ENCODE assay signal across 8 mouse cellular contexts in the genomic region with DNA sequence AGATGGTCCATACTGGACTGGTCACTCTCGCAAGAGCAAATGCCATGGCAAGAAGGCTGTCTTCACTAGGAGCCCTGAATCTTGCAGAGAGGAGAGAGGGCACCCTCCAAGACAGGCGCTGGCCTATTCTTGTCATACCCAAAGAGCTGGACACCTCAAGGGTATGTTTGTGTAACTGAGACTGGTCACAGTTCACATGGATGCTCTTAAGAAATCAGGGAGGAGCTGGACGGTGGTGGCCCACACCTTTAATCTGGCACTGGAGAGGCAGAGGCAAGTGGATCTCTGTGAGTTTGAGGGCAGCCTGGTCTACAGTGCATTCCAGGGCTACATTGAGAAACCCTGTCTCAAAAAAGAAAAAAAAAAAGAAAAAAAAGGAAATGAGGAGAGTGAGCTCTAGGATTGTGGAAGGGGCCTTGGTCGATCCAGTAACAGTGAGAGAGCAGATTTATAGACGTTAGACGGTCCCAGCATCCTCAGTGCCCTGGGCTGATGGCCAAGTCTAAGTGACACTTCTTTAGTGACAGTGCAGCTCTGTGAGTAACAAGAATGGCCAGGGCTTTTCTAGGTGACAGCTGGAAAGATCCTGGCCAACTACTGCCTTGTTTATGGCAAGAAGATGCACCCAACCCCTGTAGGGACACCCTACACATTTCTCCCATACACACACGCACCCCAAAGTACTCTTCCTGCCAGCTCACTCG. TPM values are rescaled to one million over a fixed set of nuclear protein-coding genes. Genes with fewer than 3 reads are reported as not detected.
DNase-seq lines count a peak whose midpoint lies in the region; ATAC-seq and TF ChIP-seq lines count a peak whose summit lies in the region.

No protein-coding gene starts in this region.

- H3K4me1 ChIP-seq in lung, embryonic 15.5 days: peaks cover 53% of the 10 kb centered on the region
- peaks cover 2% of the 10 kb centered on the region; the same call in 1 of the 2 replicates for H3K4me1 ChIP-seq in cortical plate, adult 2 months (ENCODE audit: control insufficient read depth, insufficient read depth, low read length)
- H3K4me1 ChIP-seq in hindbrain, embryonic 15.5 days (replicated peaks): peaks cover 38% of the 10 kb centered on the region

- H3K79me2 ChIP-seq in macrophage (ENCODE audit: inconsistent target): peaks cover 56% of the 10 kb centered on the region

- 35% methylated on average over 8 of the region's 8 CpGs for WGBS in lung, embryonic 15.5 days
- WGBS in hindbrain, embryonic 15.5 days: 52% methylated on average over 8 of the region's 8 CpGs
- 40% methylated on average over 8 of the region's 8 CpGs for WGBS in macrophage (ENCODE audit: missing documents)

- no peak for TF ChIP-seq CTCF in cortical plate, adult 2 months (IDR thresholded peaks at IDR 0.05; ENCODE audit: extremely low read depth, insufficient read depth, low read length)

- H3K4me2 ChIP-seq in lung, embryonic 15.5 days: peak overlapping the region; percentile 89
- H3K4me2 ChIP-seq in hindbrain, embryonic 15.5 days: peak overlapping the region; percentile 62

- no peaks in the 10 kb centered on the region for H3K36me3 ChIP-seq in lung, embryonic 15.5 days
- no peaks in the 10 kb centered on the region for H3K36me3 ChIP-seq in hindbrain, embryonic 15.5 days
- H3K36me3 ChIP-seq in macrophage (ENCODE audit: inconsistent target): no peaks in the 10 kb centered on the region

- no peaks in the 10 kb centered on the region for H3K9me3 ChIP-seq in lung, embryonic 15.5 days
- H3K9me3 ChIP-seq in hindbrain, embryonic 15.5 days: no peaks in the 10 kb centered on the region

- peak overlapping the region; percentile 91 for H3K27ac ChIP-seq in lung, embryonic 15.5 days
- H3K27ac ChIP-seq in cortical plate, adult 2 months (ENCODE audit: insufficient read depth, low read length): no peak overlapping the region
- peak overlapping the region; percentile 85 for H3K27ac ChIP-seq in hindbrain, embryonic 15.5 days (replicated peaks)
- peak overlapping the region; percentile 33 for H3K27ac ChIP-seq in macrophage

- no peak for TF ChIP-seq POLR2A in cortical plate, adult 2 months (IDR thresholded peaks at IDR 0.05; ENCODE audit: extremely low read depth, insufficient read depth, low read length)

- DNase-seq in lung, postnatal 36 days: no peak
- DNase-seq in right cerebral cortex, postnatal 4 days: no peak
- no peak for DNase-seq in ovary, postnatal 14 days (ENCODE audit: low spot score)

- peak overlapping the region; percentile 89 for H3K9ac ChIP-seq in lung, embryonic 15.5 days
- peak overlapping the region; percentile 95 for H3K9ac ChIP-seq in hindbrain, embryonic 15.5 days

- H3K27me3 ChIP-seq in lung, embryonic 15.5 days: no peaks in the 10 kb centered on the region
- H3K27me3 ChIP-seq in hindbrain, embryonic 15.5 days: no peaks in the 10 kb centered on the region

- no peak for ATAC-seq in lung, embryonic 15.5 days (ENCODE audit: borderline replicate concordance, extremely low read depth, low FRiP score, low TSS enrichment)
- ATAC-seq in hindbrain, embryonic 15.5 days (ENCODE audit: low FRiP score, low read depth): no peak
- no peak for ATAC-seq in activated CD4-positive, CD25-positive, alpha-beta regulatory T cell, adult 4 months

- H3K4me3 ChIP-seq in lung, embryonic 15.5 days: peak overlapping the region; percentile 93
- H3K4me3 ChIP-seq in cortical plate, adult 2 months (ENCODE audit: insufficient read depth, low read length): peak overlapping the region; percentile 44
- H3K4me3 ChIP-seq in hindbrain, embryonic 15.5 days: peak overlapping the region; percentile 100
- H3K4me3 ChIP-seq in macrophage (ENCODE audit: inconsistent target): peak overlapping the region; percentile 49

RNA-seq across cellular contexts. Expression of a gene that starts 1.3 kb away (rescaled TPM):
- polyA plus RNA-seq in lung, embryonic 15.5 days (2015; fragmentation: Nextera tagmentation; extraction: Ambion mirVana): 139 and 155 TPM in 2 replicates
- polyA plus RNA-seq in cortical plate, adult 2 months (2012; rRNA removed): 48.4 and 57.0 TPM in 2 replicates
- polyA plus RNA-seq in hindbrain, embryonic 15.5 days (2015; fragmentation: Nextera tagmentation; extraction: Ambion mirVana): 116 and 144 TPM in 2 replicates
- 10 to 100 TPM; 12.0 to 63.5 (median 25.2) TPM for total RNA-seq in macrophage (2018; cell fraction: chromatin; rRNA removed)
- 100 to 1,000 TPM in 21 of 26 experiments, 10 to 100 TPM in 5; 77.6 to 133 (median 112) TPM for total RNA-seq in macrophage (2018; cell fraction: cytosol; rRNA removed)
- 10 to 100 TPM; 19.6 to 67.0 (median 35.6) TPM for total RNA-seq in macrophage (2018; cell fraction: nucleus; rRNA removed)
- polyA plus RNA-seq in macrophage (2018): 102 to 248 TPM (median 154 TPM) in 3 replicates
- polyA plus RNA-seq in activated CD4-positive, CD25-positive, alpha-beta regulatory T cell, adult 4 months (2017; shearing (Covaris generic)): 10 to 100 TPM; 55.9 to 73.9 TPM

RNA-seq across cellular contexts. Expression of a gene that starts 21.9 kb away (rescaled TPM):
- polyA plus RNA-seq in lung, embryonic 15.5 days (2015; fragmentation: Nextera tagmentation; extraction: Ambion mirVana): 139 and 140 TPM in 2 replicates
- polyA plus RNA-seq in cortical plate, adult 2 months (2012; rRNA removed): 66.3 and 66.6 TPM in 2 replicates
- 130 and 132 TPM in 2 replicates for polyA plus RNA-seq in hindbrain, embryonic 15.5 days (2015; fragmentation: Nextera tagmentation; extraction: Ambion mirVana)
- total RNA-seq in macrophage (2018; cell fraction: chromatin; rRNA removed): 100 to 1,000 TPM; 146 to 247 (median 200) TPM
- total RNA-seq in macrophage (2018; cell fraction: cytosol; rRNA removed): 100 to 1,000 TPM in 2 of 26 experiments, 10 to 100 TPM in 24; 75.1 to 105 (median 86.4) TPM
- total RNA-seq in macrophage (2018; cell fraction: nucleus; rRNA removed): 100 to 1,000 TPM; 107 to 217 (median 136) TPM
- polyA plus RNA-seq in macrophage (2018): 48.8 to 64.2 TPM (median 61.5 TPM) in 3 replicates
- polyA plus RNA-seq in activated CD4-positive, CD25-positive, alpha-beta regulatory T cell, adult 4 months (2017; shearing (Covaris generic)): 100 to 1,000 TPM; 155 to 180 TPM

RNA-seq across cellular contexts. Expression of a gene that starts 48.5 kb away (rescaled TPM):
- polyA plus RNA-seq in lung, embryonic 15.5 days (2015; fragmentation: Nextera tagmentation; extraction: Ambion mirVana): 56.1 and 64.7 TPM in 2 replicates
- polyA plus RNA-seq in cortical plate, adult 2 months (2012; rRNA removed): 126 and 128 TPM in 2 replicates
- polyA plus RNA-seq in hindbrain, embryonic 15.5 days (2015; fragmentation: Nextera tagmentation; extraction: Ambion mirVana): 74.7 and 78.9 TPM in 2 replicates
- 100 to 1,000 TPM in 4 of 26 experiments, 10 to 100 TPM in 22; 35.4 to 192 (median 66.1) TPM for total RNA-seq in macrophage (2018; cell fraction: chromatin; rRNA removed)
- total RNA-seq in macrophage (2018; cell fraction: cytosol; rRNA removed): 10 to 100 TPM; 32.6 to 61.8 (median 46.3) TPM
- 100 to 1,000 TPM in 2 of 26 experiments, 10 to 100 TPM in 24; 41.1 to 136 (median 76.9) TPM for total RNA-seq in macrophage (2018; cell fraction: nucleus; rRNA removed)
- 36.6 to 49.8 TPM (median 45.8 TPM) in 3 replicates for polyA plus RNA-seq in macrophage (2018)
- 10 to 100 TPM; 67.8 to 87.0 TPM for polyA plus RNA-seq in activated CD4-positive, CD25-positive, alpha-beta regulatory T cell, adult 4 months (2017; shearing (Covaris generic))

Comparison
In these comparisons a context has a peak if more than half of its experiments do, and no peak if none do; other contexts are left out.
1. H3K4me3 ChIP-seq: peak in every context shown above with its lines; median percentile 100 in hindbrain, embryonic 15.5 days; 93 in lung, embryonic 15.5 days; 49 in macrophage; 44 in cortical plate, adult 2 months.